Mouse (Mus musculus) common myeloid progenitor, adult 5-6 weeks (primary cell): ENCODE results near the gene Tmem262. TPM values are rescaled to one million over a fixed set of nuclear protein-coding genes. Genes with fewer than 3 reads are reported as not detected.

Experiments
- ATAC-seq: replicated peaks from 2 replicates; pipeline ENCODE4 v1.8.0; 2016; ENCODE audit warnings: low read depth, mild to moderate bottlenecking, moderate TSS enrichment, inconsistent platforms; ENCODE audit not compliant: poor library complexity, severe bottlenecking
- total RNA-seq: library from RNA; stranded (forward); fragments of 200-1000, 187-1606 nt; gene quantifications from 2 replicates; pipeline ENCODE4 v1.2.3, GENCODE M21; 2017

The Tmem262 gene
- total RNA-seq, 1 experiment from 2014 or later, result not detected

GRCm38 (mm10) chr19:6058966-6059365 lies 20.9 kb upstream of the Tmem262 start:
- no peak for ATAC-seq

GRCm38 (mm10) chr19:6061021-6061533 lies 18.8 kb upstream of the Tmem262 start, which contains the start of gene Znhit2:
Gene Znhit2 (plus strand): TSS chr19:6061192.
- ATAC-seq, result peak; percentile 74

- ATAC-seq, result peak; percentile 46
Observed at GRCm38 (mm10) chr19:6061641-6062302, 18.1 kb upstream of the Tmem262 start.

GRCm38 (mm10) chr19:6062418-6062817 lies 17.4 kb upstream of the Tmem262 start:
- ATAC-seq, result no peak

GRCm38 (mm10) chr19:6063081-6063480 lies 16.8 kb upstream of the Tmem262 start:
- ATAC-seq, result no peak

- no peak for ATAC-seq
Observed at GRCm38 (mm10) chr19:6066571-6066970, 13.3 kb upstream of the Tmem262 start.

- peak; percentile 68 for ATAC-seq
Observed at GRCm38 (mm10) chr19:6067011-6067723, 12.7 kb upstream of the Tmem262 start.

- ATAC-seq, result peak; percentile 95
Observed at GRCm38 (mm10) chr19:6067724-6068415, 12.0 kb upstream of the Tmem262 start, which contains the start of gene Tm7sf2. Gene Tm7sf2 (minus strand): TSS chr19:6068373.

GRCm38 (mm10) chr19:6068951-6069350 lies 10.9 kb upstream of the Tmem262 start:
- ATAC-seq, result no peak

- no peak for ATAC-seq
Observed at GRCm38 (mm10) chr19:6069851-6070250, 10.0 kb upstream of the Tmem262 start.

- ATAC-seq, result no peak
Observed at GRCm38 (mm10) chr19:6070571-6071250, 9.1 kb upstream of the Tmem262 start.

- ATAC-seq, result no peak
Observed at GRCm38 (mm10) chr19:6071261-6071660, 8.6 kb upstream of the Tmem262 start.

- no peak for ATAC-seq
Observed at GRCm38 (mm10) chr19:6073889-6074288, 5.9 kb upstream of the Tmem262 start.

- peak; percentile 96 for ATAC-seq
Observed at GRCm38 (mm10) chr19:6076564-6077393, 3.1 kb upstream of the Tmem262 start, which contains the start of gene Vps51. Gene Vps51 (minus strand): TSS chr19:6077231.

- ATAC-seq, result no peak
Observed at GRCm38 (mm10) chr19:6082156-6082555, 2.3 kb downstream of the Tmem262 start, which contains the start of gene Gm28374. Gene Gm28374 (minus strand): TSS chr19:6082256.

GRCm38 (mm10) chr19:6084478-6085248 lies 4.8 kb downstream of the Tmem262 start, which contains the start of the genes Zfpl1 and Cdca5:
Gene Zfpl1 (minus strand): TSS chr19:6084956.
Gene Cdca5 (plus strand): TSS chr19:6084983.
- peak; percentile 94 for ATAC-seq

GRCm38 (mm10) chr19:6085417-6085879 lies 5.6 kb downstream of the Tmem262 start:
- ATAC-seq, result peak; percentile 83

- ATAC-seq, result no peak
Observed at GRCm38 (mm10) chr19:6088841-6089240, 9.0 kb downstream of the Tmem262 start.
